Mouse (Mus musculus) erythroblast, embryonic 14.5 days (primary cell): Measurements from ENCODE around the gene Calml4.

Source experiments
- GATA1 ChIP-seq: IDR thresholded peaks from 2 replicates; pipeline ENCODE4 v1.6.1; 2012; ENCODE audit warnings: low read length, inconsistent platforms, mixed read lengths
- TAL1 ChIP-seq: IDR thresholded peaks from 3 replicates; pipeline ENCODE4 v1.6.1; 2012; ENCODE audit warnings: low read length, inconsistent platforms, mixed read lengths

DNA sequence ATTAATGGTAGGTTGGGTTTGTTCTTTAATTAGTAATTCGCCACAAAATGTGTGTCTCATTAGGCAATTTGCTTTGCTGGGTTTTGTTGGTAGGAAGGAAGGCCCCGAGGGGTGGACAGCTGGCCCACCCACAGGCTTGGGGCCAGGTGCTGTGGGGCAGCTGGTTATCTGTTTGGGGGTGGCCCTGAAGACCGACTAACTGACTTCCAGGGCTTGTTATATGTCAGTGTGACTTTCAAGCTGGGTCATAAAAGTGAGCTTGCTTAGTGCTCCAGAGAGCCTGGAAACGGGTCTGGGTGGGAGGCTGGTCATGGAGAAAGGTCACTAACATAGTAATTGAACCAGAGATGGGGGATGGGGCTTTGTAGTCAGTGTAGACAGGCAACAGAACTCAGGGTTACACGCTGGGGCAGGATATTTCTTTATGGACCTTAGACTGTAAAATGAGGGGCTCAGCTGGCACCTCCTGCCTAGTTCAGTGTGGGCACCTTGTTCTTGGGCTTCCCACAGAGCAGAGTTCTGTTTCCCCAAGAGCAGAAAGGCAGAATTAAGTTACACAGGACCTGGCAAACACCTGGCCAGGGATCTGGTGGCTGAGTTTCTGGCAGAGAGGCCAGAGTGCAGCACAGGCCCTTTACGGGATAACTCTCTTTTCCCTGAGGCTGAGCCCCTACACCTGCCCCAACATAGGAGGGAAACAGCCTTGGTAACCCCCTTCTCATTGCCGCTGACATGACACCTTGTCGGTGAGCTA is 563 bp downstream of the Calml4 start:
- TF ChIP-seq GATA1 = no peak
- no peak for TF ChIP-seq TAL1
